Mouse (Mus musculus) gastrocnemius, adult 8-10 months (tissue): ENCODE data around the gene Dlk1. TPM values are rescaled to one million over a fixed set of nuclear protein-coding genes. Genes with fewer than 3 reads are reported as not detected.
A peak's percentile ranks its signal among the peaks of the same experiment; 100 is the strongest.

ENCODE experiments used
- DNase-seq, 2 experiments: peaks; one replicate each; pipeline ENCODE4 v3.0.0; 2022; ENCODE audit warnings: low spot score in 2 of 2
- total RNA-seq, 4 experiments: library from RNA; stranded (reverse); gene quantifications; 2 replicates each; pipeline ENCODE4 v1.2.4; 2022

Dlk1 gene
- total RNA-seq = 1 to 10 TPM in 2 of 4 experiments, under 1 TPM in 2; 0.56 to 1.9 (median 0.95) TPM

DNA sequence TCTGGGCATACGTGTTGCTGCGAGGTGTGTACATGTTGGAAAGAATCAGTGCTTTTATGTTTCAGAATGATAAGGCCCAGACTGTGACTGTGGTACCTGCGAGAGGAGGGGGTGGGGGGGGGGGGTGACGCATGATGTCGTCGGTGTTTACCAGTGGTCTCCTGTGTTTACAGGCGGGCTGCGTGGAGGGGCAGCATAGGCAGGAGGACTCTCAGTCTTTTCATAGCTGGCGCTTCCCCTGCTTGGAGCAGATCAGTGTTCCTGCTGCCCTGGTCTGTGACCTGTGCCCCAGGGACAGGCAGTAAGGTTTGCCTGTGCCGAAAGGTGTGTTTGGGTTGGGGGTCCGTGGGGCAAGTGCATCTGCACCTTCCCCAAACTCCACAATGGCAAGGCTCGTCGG, at the start of gene Dlk1:
Gene Dlk1, plus strand, starts transcription at position 232 of the 400 bp plus-strand sequence.
- no peak for DNase-seq

- no peak for DNase-seq
Measured at GRCm38 (mm10) chr12:109402943-109403342, 49.7 kb upstream of the Dlk1 start.

- no peak for DNase-seq
Measured at GRCm38 (mm10) chr12:109403752-109404151, 48.9 kb upstream of the Dlk1 start.

GRCm38 (mm10) chr12:109406018-109406417, 46.6 kb upstream of the Dlk1 start:
- DNase-seq = no peak

DNA sequence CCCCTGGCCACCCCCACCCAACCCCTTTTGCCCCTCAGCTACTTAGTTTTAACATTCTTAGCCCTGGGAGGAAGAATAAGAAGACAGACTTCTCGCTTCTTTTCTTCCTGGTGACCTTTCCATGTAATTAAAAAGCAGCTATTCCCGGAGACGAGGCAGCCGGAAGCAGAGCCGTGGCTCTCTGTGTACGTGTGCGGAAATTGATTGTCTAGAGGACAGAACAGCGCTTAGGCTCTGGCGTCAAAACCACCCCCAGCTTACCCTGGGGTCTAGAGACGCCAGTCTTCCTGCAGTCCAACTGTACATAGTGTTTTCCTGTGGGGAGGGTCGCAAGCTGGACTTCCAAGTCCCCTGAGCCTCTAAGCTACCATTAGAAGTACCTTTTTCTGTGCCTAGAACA, 41.9 kb upstream of the Dlk1 start:
- DNase-seq = no peak

DNA sequence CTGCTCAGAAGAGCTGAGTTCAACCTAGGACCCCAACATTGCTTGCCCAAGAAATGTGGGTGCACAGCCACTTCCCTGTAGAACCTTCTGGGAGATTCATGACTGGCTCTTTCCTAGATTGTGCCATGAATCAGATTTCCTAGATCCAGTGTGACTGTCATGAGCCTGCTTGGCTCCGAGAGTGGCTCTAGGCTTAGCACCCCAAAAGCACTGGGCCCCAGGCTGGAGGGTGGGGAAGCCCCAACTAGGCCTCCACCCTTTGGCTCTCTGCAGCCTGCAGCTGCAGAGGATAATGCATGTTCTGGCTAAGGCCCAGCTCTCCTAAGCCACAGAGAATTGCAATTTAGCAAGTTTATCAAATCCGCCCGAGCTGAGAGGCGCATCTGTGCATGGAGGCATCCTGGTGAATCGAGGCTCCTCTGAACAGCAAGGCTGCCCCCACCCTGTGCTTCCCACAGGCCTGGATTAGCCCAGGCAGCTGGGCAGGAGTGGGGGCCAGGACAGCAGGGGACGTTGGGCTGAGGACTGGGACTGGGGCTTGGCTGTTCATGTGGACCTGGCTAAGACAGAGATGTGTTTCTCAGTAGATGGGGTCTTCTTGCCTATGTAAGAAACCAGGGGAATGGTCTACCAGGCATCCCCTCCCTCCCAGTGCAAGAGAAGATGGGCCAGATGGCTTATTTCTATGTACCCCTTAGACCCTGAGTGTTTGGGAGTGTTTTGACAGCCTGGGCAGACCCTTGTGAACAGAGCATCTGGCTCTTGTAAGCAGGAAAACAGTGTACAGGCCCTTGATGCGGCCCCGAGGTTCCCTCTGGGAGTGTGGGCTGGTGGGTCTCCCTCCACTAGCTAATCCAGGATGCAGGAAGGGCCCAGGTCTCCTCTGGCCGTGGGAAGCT, 41.2 kb upstream of the Dlk1 start:
- no peak for DNase-seq

DNA sequence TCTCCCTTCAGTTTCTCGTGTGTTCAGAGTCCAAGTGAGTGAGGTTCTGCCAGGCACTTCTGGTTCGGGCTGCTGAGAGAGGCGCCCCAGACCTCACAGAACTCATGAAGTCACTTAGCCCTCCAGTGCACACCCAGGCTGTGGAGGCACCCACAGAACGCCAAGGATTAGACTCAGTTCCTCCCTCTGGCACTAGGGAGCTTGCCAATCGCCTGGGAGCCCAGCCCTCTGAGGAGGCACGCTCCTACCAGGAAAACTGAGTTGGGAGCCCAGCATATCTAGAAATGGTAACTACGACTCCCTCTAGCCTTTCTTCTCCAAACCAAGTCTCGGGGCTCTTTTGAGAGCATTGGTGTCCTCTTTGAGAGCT, 40.6 kb upstream of the Dlk1 start:
- no peak for DNase-seq

GRCm38 (mm10) chr12:109412675-109413074, 39.9 kb upstream of the Dlk1 start:
- no peak for DNase-seq

GRCm38 (mm10) chr12:109413321-109413720, 39.3 kb upstream of the Dlk1 start:
- DNase-seq = no peak

DNA sequence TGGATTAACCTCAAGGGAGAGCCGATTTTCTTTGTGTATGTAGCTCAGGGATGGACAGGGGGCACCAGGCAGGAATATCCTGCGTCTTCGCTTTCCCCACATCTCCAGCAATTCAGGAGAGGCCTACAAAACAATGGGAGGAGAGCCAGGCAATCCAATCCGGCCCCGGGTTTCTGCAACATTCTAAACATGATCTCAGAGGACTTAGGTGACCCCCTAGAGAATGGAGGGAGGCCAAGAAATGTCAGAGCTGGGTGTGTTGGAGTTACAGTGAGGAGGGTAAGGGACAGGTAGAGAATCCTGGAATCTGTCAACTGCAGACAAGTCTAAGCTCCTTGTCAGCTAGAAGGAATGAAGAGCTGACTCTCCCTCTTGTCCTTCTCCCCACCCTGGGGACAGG, 35.9 kb upstream of the Dlk1 start:
- no peak for DNase-seq

DNA sequence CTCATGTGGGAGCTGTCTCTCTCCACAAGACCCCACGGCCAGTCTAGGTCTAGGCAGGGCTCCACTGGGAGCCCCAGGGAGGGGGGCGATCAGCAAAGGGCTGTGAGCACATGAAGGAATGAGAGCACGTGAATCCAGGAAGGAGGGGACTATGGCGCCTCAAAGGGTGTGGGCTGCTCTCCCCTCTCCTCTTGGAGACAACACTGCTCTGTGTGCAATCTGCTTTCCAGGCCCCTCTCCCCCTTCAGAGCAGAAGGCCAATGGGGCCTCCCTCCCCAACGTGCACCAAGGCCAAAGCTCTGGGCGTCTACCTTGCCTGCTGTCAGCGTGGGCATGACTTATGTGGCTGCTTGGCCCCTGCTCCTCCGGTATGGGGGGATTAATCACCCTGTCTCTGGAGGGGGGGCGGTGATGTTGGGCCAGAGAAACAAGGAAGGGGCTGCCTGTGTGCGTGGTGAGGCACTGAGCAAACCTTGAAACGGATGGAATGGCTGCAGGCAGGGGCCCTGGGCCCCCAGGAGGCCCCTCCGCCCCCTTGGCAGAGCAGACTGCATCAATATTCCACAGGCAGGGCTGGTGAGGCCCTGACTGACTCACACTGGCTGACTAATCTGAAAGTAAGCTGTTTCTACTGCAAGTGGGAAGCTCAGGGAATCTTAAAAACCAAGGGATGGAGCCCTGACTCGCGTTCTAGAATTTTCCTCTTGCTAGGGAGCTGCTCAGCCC, 35.0 kb upstream of the Dlk1 start:
- no peak for DNase-seq

DNA sequence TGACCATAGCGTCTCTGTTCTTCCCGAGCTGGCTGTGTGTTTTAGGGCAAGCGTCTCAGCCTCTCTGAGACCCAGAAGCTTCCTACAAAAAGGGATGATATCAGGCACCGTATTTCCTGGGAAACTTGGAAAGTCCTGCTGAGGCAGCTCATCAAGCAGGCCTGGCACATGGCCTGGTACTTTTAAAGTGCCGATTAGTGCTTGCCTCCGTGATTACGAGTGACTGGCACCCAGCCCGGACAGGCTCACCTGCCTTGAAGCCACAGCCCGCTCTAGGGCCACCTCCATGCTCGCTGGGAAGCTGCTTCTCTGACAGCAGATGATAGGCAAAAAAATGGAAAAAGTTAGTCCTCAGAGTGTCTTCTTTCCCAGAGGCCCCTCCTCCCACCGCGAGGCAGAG, 32.6 kb upstream of the Dlk1 start:
- DNase-seq = no peak

DNA sequence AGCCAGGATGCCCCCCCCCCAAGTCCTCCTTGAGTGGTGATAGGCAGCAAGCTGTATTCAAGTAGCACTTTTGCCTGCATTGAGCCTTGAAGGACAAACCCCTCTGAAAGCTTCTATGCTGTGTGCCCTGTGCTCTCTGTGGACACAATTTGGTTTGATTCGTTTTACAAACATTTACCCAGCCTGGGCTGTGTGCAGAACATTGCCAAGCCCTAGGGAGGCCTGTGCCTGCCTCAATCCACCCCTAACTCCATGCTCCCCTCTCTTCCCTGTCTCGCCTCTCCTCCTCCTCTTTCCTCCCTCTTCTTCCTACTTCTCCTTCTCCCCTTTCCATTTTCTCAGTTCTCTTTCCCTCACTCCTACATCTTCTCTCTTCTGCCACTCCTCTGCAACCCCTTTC, 29.5 kb upstream of the Dlk1 start:
- no peak for DNase-seq

DNA sequence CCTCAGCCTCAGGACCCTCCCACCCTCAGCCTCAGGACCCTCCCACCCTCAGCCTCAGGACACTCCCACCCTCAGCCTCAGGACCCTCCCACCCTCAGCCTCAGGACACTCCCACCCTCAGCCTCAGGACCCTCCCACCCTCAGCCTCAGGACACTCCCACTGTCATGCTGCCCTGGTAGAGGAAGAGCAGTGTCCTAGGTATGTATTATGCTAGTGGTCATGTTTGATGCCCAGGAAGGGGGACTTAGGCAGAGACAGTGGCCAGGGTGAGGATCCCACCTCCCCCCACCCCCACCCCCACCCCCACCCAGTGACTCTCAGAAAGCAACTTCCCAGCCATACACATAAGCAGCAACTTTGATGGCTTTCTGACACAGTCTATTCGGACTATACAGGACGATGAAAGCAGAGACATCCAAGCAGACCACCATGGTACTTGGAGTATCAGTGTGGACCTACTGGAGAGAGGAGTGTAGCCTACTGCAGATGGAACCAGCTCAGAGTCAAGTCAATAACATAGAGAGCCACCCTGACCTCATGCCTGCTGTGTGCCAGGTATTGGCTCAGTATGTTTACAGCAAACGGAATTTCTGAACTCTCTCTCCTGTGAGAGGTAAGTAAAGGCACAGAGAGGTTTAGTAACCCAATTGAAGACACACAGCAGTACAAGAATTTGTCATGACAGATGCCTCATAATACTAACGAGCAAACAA, 28.8 kb upstream of the Dlk1 start:
- DNase-seq = no peak

DNA sequence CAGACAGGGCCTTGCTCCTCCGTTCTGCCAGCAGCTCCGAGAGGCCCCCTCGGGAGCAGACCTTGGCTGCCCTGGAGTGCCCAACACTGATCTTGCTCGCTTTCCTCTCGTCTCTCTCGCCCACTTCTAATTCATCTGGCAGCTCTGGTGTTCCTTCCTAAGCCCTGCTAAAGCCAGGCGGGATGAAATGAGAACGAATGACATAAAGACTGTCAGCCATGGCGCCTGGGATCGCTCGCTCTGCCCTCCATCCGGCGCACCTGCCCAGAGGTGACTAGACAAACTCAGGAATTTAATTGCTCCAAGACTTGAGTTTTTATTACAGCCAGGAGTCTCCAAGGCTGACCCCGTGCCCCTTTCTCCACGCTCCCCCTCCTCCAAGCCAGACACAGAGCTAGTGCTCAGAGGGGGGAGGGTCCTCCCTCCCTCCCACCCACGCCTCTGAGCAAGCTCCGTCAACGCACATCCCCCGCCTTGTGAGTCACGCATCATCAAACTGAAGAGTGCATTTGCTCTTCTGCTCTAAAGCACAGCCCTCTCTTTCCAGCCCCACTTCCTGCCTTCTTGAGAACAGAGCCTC, 27.8 kb upstream of the Dlk1 start:
- DNase-seq = no peak

GRCm38 (mm10) chr12:109425982-109426381, 26.6 kb upstream of the Dlk1 start:
- no peak for DNase-seq

GRCm38 (mm10) chr12:109432475-109433130, 20.0 kb upstream of the Dlk1 start:
- DNase-seq = no peak

DNA sequence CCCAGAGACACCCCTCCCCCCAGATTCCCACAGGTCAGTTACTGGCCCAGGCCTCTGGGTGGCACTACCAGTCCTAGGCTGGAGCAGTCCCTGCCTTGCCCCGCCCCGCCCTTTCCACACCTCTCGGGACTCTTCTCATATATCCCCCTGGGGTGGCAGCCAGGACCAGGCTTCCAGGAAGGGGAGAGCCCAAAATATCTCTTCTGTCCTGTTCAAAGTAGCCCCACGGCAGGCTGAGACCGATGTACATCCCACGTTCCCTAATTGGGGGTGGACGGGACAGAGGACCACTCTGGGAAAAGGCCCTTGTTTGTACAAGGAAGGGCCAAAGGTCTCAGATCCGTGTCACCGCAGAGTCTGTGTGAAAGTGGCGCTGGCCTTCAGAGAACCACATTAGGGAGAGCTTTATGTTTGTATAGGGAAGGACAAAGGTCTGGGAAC, 16.2 kb upstream of the Dlk1 start:
- peak; percentile 70 to 85 for DNase-seq

GRCm38 (mm10) chr12:109436852-109437251, 15.8 kb upstream of the Dlk1 start:
- DNase-seq = no peak

DNA sequence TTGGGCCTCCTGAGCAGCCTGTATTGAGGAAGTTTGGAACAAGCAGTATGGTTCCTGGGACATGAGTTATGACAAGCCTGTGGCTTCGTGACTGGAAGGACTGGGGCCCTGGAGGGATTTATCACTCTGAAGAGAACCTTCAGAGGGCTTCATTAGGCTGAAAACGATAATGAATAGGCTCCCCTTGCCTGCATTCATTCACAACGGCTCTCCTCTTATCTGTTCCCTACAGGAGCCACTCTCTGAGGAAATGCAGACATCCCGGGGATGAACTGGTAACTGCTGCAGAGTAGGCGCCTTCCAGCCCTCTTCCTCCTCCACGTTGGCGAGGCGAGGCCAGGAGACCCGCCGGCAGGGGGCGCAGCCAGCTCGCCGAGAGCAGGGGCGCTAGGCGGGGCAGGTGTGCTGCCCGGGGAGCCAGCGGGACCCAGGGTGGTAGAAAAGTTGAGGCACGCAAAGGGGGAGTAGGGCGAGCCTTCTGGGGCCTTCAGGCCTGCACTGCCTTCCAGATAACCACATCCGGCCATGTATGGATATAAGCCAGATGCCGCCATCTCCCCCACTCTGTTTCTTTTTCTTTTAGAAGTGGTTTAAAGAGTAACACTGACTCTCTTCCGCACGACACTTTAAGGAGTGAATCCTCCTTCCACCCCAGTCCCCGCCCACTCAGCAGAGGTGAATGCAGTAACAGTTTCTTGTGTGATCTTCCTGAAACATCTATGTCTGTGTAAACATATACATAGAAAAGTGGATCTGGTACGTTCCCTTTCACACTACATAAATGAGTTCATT, 14.9 kb upstream of the Dlk1 start:
- peak; percentile 43 to 58 for DNase-seq
